Mouse (Mus musculus) ZHBTc4 (cell line): ENCODE data around the gene Olfr1140.

Experiments used
- DNase-seq: peaks from one replicate; pipeline ENCODE4 v3.0.0-alpha.2; 2011; ENCODE audit warnings: low read depth, low spot score

Gene Olfr1140

DNA sequence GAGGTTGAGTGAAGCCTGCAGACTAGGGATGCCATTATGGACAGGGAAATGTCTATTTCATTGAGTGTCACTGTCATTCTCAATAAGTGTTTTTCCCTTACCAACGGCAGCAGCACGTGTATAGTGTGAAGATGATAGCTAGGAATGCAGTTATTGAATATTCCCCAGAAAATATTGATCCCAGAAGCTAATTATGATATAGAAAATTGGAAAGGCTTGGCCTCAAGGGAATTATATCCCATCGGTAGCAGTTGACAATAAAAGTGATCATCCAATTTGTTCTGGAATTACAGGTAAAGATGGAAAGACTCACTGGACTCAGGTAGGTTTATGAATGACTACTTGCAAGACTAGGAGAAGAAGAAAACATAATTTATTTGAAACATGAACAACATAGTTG is at the start of gene Olfr1140:
Olfr1140 (plus strand) TSS at position 301 of the 400 bp plus-strand sequence.
- no peak for DNase-seq

GRCm38 (mm10) chr2:87693847-87694246 is 49.7 kb upstream of the Olfr1140 start, which contains the start of gene Olfr1136:
Gene Olfr1136 (minus strand): TSS chr2:87693947.
- DNase-seq: no peak

- no peak for DNase-seq
Measured at GRCm38 (mm10) chr2:87713079-87713478, 30.5 kb upstream of the Olfr1140 start, which contains the start of gene Olfr1137. Gene Olfr1137 (minus strand): TSS chr2:87713179.

- no peak for DNase-seq
Measured at GRCm38 (mm10) chr2:87739878-87740277, 3.7 kb upstream of the Olfr1140 start, which contains the start of gene Olfr1138. Gene Olfr1138 (minus strand): TSS chr2:87739978.

GRCm38 (mm10) chr2:87753891-87754290 is 10.3 kb downstream of the Olfr1140 start, which contains the start of gene Olfr1141:
Gene Olfr1141 (minus strand): TSS chr2:87753991.
- no peak for DNase-seq

DNA sequence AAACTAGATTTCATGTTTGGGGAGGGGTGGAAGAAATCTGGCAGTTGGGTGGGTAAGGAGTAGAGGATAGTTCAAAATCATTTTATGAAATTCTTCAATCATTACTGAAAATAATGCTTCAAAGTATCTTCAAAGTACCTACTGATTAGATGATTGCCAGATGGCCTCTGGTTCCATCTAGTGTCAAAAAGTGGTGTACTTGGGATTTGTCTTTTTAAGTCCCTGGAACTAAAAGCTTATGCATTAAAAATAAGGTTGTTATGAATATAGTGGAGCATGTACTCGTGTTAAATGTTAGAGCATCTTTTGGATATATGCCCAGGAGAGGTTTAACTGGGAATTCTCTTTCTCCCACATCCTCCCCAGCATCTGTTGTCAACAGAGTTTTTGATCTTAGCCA is 32.6 kb downstream of the Olfr1140 start:
- DNase-seq: no peak

- DNase-seq: no peak
Measured at GRCm38 (mm10) chr2:87779183-87779582, 35.6 kb downstream of the Olfr1140 start, which contains the start of gene Olfr152. Gene Olfr152 (plus strand): TSS chr2:87779483.
